Mouse (Mus musculus) small intestine, adult 2 months (tissue): ENCODE measurements around the gene Lrrc61. TPM values are rescaled to one million over a fixed set of nuclear protein-coding genes. Genes with fewer than 3 reads are reported as not detected.

Source experiments
- H3K27ac ChIP-seq: fragments of 200-500 bp; 2 replicates; pipeline ENCODE4 v1.5.1; 2012; ENCODE audit warnings: low read depth, low read length, control low read depth, inconsistent platforms; ENCODE audit not compliant: insufficient read depth
- H3K27me3 ChIP-seq: fragments of 200-500 bp; 2 replicates; pipeline ENCODE4 v1.6.1; 2012; ENCODE audit warnings: mild to moderate bottlenecking, moderate library complexity, low read length, inconsistent platforms; ENCODE audit not compliant: control insufficient read depth, insufficient read depth
- H3K36me3 ChIP-seq: fragments of 200-500 bp; 2 replicates; pipeline ENCODE4 v1.6.1; 2012; ENCODE audit warnings: mild to moderate bottlenecking, low read length, control low read depth, inconsistent platforms; ENCODE audit not compliant: control insufficient read depth, insufficient read depth
- H3K4me1 ChIP-seq: fragments of 200-500 bp; 2 replicates; pipeline ENCODE4 v1.6.1; 2012; ENCODE audit warnings: low read length, inconsistent platforms, mixed read lengths; ENCODE audit not compliant: control insufficient read depth, insufficient read depth, insufficient read length
- H3K4me3 ChIP-seq: fragments of 200-500 bp; 2 replicates; pipeline ENCODE4 v1.5.1; 2012; ENCODE audit warnings: low read depth, mild to moderate bottlenecking, control low read depth, inconsistent platforms, low read length, moderate library complexity
- CTCF ChIP-seq: fragments of 200-500 bp; IDR thresholded peaks from 2 replicates; pipeline ENCODE4 v1.5.1; 2012; ENCODE audit warnings: low read depth, mild to moderate bottlenecking, control low read depth, inconsistent platforms, low read length, moderate library complexity, mixed read lengths; ENCODE audit not compliant: insufficient replicate concordance, insufficient read length; ENCODE audit errors: extremely low read depth
- POLR2A ChIP-seq: fragments of 200-500 bp; IDR thresholded peaks from 2 replicates; pipeline ENCODE4 v1.6.1; 2012; ENCODE audit warnings: low read depth, mild to moderate bottlenecking, control low read depth, inconsistent platforms, low read length, moderate library complexity
- WGBS: fragments of 180-500 bp; shearing (Covaris S2); methylation state at CpG from one replicate; pipeline ENCODE4 v1.1.7; 2018; 5-methylcytosine and 5-hydroxymethylcytosine counted together
- polyA plus RNA-seq: library from polyadenylated mRNA; depleted of rRNA; stranded (reverse); fragments of >200 nt; gene quantifications from 2 replicates; pipeline ENCODE4 v1.2.3, GENCODE M21; 2012

The Lrrc61 gene
- polyA plus RNA-seq, 1 experiment: 12.4 TPM

DNA sequence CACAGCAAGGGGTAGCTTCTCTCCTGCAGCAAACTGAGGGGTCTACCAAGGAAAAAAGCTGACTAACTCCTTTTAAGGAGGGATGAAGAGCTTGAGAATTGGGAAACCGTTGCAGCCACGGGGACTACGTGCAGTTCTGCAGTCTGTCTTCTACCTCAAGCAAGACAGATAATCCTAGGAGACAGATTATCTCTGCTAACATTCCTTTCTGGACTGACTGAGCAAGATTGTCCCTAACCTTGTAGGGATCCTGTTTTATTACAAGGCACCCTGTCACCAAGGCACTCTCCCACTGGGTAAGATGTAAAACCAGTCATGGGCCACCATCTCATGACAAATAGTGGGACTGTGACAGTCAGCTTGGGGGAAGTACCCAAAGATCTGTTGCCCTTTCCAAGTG lies 26.7 kb downstream of the Lrrc61 start:
- Histone ChIP-seq H3K36me3 (no peaks in the 10 kb centered on the region), H3K4me1 (no peaks in the 10 kb centered on the region), H3K27ac (no peak overlapping the region), H3K4me3 (no peak overlapping the region), H3K27me3 (no peaks in the 10 kb centered on the region)
- TF ChIP-seq CTCF (no peak), POLR2A (no peak)
- WGBS: 59% methylated on average over 3 of the region's 3 CpGs

DNA sequence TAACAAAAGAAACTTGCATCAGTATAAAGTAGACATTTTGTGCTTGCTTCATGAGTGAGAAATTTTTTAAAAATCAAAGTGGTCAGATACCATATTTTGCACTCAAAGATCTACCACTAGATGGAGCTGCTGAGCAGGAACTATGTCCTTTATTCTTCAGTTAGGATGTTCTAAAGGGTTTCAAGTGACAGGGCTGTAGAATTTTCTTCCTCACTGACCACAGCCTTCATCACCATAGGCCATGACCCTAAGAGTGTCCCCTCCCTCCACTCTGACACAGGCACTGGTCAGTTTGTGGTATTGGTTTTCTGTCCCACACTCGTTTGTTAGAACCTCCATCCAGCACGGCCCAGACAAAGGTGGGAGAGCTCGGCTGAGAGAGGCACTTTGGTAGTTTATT lies 27.4 kb downstream of the Lrrc61 start:
- Histone ChIP-seq H3K27ac (no peak overlapping the region), H3K4me1 (no peaks in the 10 kb centered on the region), H3K27me3 (no peaks in the 10 kb centered on the region), H3K36me3 (no peaks in the 10 kb centered on the region), H3K4me3 (no peak overlapping the region)
- WGBS: 78% methylated on average over 3 of the region's 3 CpGs
- TF ChIP-seq POLR2A (no peak), CTCF (peak; percentile 21; the same call in 1 of the 2 replicates)

DNA sequence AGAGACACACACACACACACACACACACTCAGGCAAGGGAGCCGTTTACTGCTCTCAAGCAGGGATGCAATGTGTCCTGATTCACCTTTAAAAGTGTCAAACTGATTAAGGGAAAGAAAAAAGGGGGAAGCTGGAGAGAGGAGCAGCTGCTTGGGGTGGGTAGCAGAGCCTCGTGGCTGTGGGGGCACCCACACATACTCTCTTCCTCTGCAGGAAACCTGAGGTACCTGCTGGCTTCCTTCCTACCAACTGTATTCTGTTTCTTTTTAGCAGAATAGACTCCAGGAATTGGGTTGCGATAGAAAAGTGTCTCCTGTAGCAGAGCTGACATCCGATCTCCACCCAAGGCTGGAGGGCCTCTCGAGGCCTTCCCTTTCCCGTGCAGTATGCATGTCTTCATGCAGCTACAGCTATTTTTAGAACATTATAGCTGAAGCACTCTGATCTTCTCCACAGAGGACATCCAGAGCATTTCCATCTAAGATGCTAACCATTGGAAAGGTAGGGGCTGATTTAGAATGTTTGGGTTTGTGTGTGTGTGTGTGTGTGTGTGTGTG lies 34.7 kb downstream of the Lrrc61 start, which contains the start of gene Gm45021:
TSS of gene Gm45021 (plus strand) at position 417 of the 557 bp plus-strand sequence.
- Histone ChIP-seq H3K27ac (no peak within 1 kb of the TSS), H3K4me3 (no peak within 1 kb of the TSS), H3K27me3 (no peaks in the 10 kb centered on the region), H3K36me3 (no peaks in the 10 kb centered on the region), H3K4me1 (peaks cover 4% of the 10 kb centered on the region; the same call in 1 of the 2 replicates)
- no peak for TF ChIP-seq CTCF
- no peak for TF ChIP-seq POLR2A
- 61% methylated on average over 6 of the region's 6 CpGs for WGBS

DNA sequence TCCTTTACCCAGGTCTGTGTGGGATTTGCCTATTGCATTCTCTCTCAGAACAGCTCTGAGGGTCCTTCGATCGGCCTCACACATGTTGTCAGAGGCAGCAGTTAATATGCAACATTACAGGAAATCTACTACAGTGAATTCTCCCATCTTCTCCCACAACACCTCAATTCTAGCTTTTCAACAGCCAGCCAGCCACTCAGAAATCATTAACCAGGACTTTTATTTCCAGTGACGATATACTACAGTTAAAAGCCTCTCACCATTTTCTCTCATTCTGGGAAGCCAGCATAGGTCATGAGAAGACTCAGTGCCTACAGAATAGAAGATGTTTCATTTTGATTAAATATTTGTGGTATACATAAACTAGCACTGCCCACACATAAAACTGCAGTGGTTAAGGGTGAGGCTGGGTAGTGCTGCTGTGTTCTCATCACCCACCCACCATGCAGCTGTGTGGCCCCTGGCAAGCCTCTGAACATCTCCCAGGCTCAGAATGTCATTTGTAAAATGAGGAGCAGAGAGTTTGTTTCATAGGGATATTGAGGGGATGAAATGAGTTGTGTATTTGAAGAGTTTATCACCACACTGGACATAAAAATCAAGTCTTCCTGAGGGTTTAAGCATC lies 36.7 kb downstream of the Lrrc61 start:
- Histone ChIP-seq H3K27ac (no peak overlapping the region), H3K36me3 (peaks cover 2% of the 10 kb centered on the region; the same call in 1 of the 2 replicates), H3K27me3 (no peaks in the 10 kb centered on the region), H3K4me1 (peaks cover 9% of the 10 kb centered on the region; the same call in 1 of the 2 replicates), H3K4me3 (no peak overlapping the region)
- TF ChIP-seq POLR2A (no peak), CTCF (no peak)
- 69% methylated on average over 3 of the region's 3 CpGs for WGBS

DNA sequence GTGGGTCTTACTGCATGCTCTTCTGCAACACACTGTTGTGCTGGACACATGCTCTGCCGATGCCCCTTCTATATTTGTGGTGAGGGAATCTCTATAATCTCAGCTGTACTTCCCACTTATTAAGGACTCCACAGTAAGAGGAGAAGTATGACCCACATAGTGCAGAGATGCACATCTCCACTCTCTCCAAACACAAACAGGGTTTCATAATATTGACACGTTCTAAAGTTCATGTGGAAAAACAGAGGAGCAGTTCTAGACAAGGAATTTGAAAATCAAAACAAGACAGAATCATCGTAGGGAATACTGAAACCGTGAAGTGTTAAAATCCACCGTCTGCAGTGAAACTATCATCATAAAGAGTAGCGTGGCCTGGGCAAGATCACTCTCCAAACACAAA lies 37.3 kb downstream of the Lrrc61 start:
- no peak overlapping the region for H3K27ac ChIP-seq
- H3K4me3 ChIP-seq: no peak overlapping the region
- 83% methylated on average over 6 of the region's 6 CpGs for WGBS
- no peaks in the 10 kb centered on the region for H3K27me3 ChIP-seq
- no peak for TF ChIP-seq POLR2A
- no peak for TF ChIP-seq CTCF
- peaks cover 9% of the 10 kb centered on the region; the same call in 1 of the 2 replicates for H3K4me1 ChIP-seq
- peaks cover 2% of the 10 kb centered on the region; the same call in 1 of the 2 replicates for H3K36me3 ChIP-seq

DNA sequence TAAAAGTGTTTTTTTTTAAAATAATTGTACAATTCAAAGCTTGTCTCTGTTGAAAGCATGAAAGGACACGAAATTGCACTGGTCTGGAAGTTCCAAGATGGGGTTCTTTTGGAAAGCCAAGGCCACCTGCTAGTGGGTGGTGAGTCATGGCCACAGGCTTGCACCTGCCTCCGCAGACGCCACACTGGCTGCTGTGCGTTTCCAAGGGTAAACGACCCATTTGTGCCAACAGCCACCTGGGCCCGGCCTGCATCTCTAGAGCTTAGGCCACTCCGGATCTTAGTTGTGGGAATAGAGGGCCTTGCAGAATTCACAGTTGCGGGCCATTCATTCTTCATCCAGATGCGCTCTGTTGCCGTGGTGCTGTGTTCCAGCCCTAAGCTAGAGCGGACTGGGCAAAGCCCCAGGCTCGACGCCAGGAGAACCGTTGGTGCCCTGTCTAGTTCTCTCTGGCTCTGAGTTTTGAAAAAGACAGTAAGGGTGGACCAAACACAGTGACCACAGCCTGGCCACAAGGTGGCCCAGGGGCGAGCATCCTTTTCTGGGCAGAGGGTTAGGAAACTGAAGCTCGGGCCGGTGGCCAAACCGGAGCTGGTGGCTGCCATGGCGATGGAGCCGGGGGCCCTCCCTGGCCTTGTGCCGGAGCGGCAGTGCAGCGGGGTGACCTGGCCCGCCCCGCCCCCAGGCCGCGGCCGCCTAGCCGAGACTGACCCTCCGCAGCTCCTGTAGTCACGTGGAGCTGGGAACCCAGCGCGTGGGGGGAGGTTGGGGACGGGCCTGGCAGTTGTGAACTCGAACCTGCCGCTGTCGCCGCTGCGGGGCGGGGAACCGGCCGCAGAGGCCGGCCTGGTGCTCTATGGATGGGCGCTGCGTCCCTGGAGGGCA lies 38.8 kb downstream of the Lrrc61 start, which contains the start of the genes Repin1 and Gm44965:
TSS of gene Repin1 (plus strand) at position 726 of the 885 bp plus-strand sequence.
TSS of gene Gm44965 (plus strand) at position 784 of the 885 bp plus-strand sequence.
- peaks cover 9% of the 10 kb centered on the region; the same call in 1 of the 2 replicates for H3K4me1 ChIP-seq
- no peak; the same call in none of the 2 replicates for TF ChIP-seq POLR2A
- peak; percentile 40; the same call in 1 of the 2 replicates for TF ChIP-seq CTCF
- H3K4me3 ChIP-seq: peak within 1 kb of the TSS; percentile 93
- peak within 1 kb of the TSS; percentile 29 for H3K27ac ChIP-seq
- WGBS: 2% methylated on average over 45 of the region's 45 CpGs
- H3K27me3 ChIP-seq: no peaks in the 10 kb centered on the region
- H3K36me3 ChIP-seq: peaks cover 8% of the 10 kb centered on the region
